Mouse (Mus musculus) myocyte (in vitro differentiated cells): ENCODE data around the gene Papss2. TPM values are rescaled to one million over a fixed set of nuclear protein-coding genes. Genes with fewer than 3 reads are reported as not detected.

Experiments
- H3K27me3 ChIP-seq: one replicate; pipeline ENCODE4 v1.6.1; 2011; ENCODE audit not compliant: control insufficient read depth, insufficient read depth, insufficient read length
- H3K36me3 ChIP-seq: one replicate; pipeline ENCODE4 v1.6.1; 2011; ENCODE audit not compliant: control insufficient read depth, insufficient read depth
- H3K4me2 ChIP-seq: one replicate; pipeline ENCODE4 v1.6.1; 2011; ENCODE audit warnings: low read depth, control low read depth
- H3K4me3 ChIP-seq: one replicate; pipeline ENCODE4 v1.5.1; 2011; ENCODE audit warnings: mild to moderate bottlenecking, control low read depth, moderate library complexity
- H3K79me2 ChIP-seq: one replicate; pipeline ENCODE4 v1.6.1; 2011; ENCODE audit not compliant: control insufficient read depth, insufficient read depth
- H3ac ChIP-seq: one replicate; pipeline ENCODE4 v1.6.1; 2011; ENCODE audit not compliant: control insufficient read depth, insufficient read length
- CEBPB ChIP-seq: IDR thresholded peaks from 2 replicates; pipeline ENCODE4 v1.6.1; 2011; ENCODE audit warnings: mild to moderate bottlenecking, moderate library complexity; ENCODE audit not compliant: poor library complexity, insufficient read depth, severe bottlenecking
- E2F4 ChIP-seq: IDR thresholded peaks from one replicate; pipeline ENCODE4 v1.6.1; 2011; ENCODE audit warnings: mild to moderate bottlenecking, control low read depth, moderate library complexity; ENCODE audit not compliant: insufficient read depth
- MAX ChIP-seq: IDR thresholded peaks from one replicate; pipeline ENCODE4 v1.6.1; 2011; ENCODE audit warnings: low read depth, mild to moderate bottlenecking, control low read depth
- MYOD1 ChIP-seq, 3 experiments: IDR thresholded peaks; one replicate each; pipeline ENCODE4 v1.6.1; 2011; ENCODE audit warnings: control low read depth in 2 of 3, low read depth in 2 of 3, mild to moderate bottlenecking in 2 of 3, moderate library complexity in 1 of 3; ENCODE audit not compliant: insufficient read length in 2 of 3, control insufficient read depth in 1 of 3
- MYOG ChIP-seq, 3 experiments: IDR thresholded peaks; one replicate each; pipeline ENCODE4 v1.6.1; 2011; ENCODE audit warnings: control low read depth in 2 of 3, low read depth in 2 of 3, mild to moderate bottlenecking in 2 of 3; ENCODE audit not compliant: insufficient read length in 2 of 3, control insufficient read depth in 1 of 3, insufficient read depth in 1 of 3
- POLR2A ChIP-seq: IDR thresholded peaks from one replicate; pipeline ENCODE4 v1.6.1; 2011; ENCODE audit warnings: low read depth, mild to moderate bottlenecking, control low read depth, moderate library complexity; ENCODE audit not compliant: insufficient read length
- POLR2AphosphoS2 ChIP-seq: IDR thresholded peaks from one replicate; pipeline ENCODE4 v1.6.1; 2011; ENCODE audit warnings: low read depth, control low read depth; ENCODE audit not compliant: insufficient read length
- REST ChIP-seq: IDR thresholded peaks from one replicate; pipeline ENCODE4 v1.6.1; 2011; ENCODE audit warnings: mild to moderate bottlenecking, control low read depth, moderate library complexity; ENCODE audit not compliant: insufficient read depth, insufficient read length
- SRF ChIP-seq: IDR thresholded peaks from one replicate; pipeline ENCODE4 v1.6.1; 2011; ENCODE audit warnings: low read depth; ENCODE audit not compliant: control insufficient read depth, insufficient read length
- TCF12 ChIP-seq: IDR thresholded peaks from one replicate; pipeline ENCODE4 v1.6.1; 2011; ENCODE audit warnings: mild to moderate bottlenecking, control low read depth; ENCODE audit not compliant: poor library complexity, insufficient read depth, severe bottlenecking
- TCF3 ChIP-seq: IDR thresholded peaks from one replicate; pipeline ENCODE4 v1.6.1; 2011; ENCODE audit warnings: low read depth, control low read depth; ENCODE audit not compliant: insufficient read length
- USF1 ChIP-seq: IDR thresholded peaks from one replicate; pipeline ENCODE4 v1.6.1; 2011; ENCODE audit warnings: low read depth, mild to moderate bottlenecking, control low read depth, moderate library complexity
- polyA plus RNA-seq: library from polyadenylated mRNA; unstranded; fragments of >200 nt; fragmentation: generic; extraction: Trizol; gene quantifications from one replicate; pipeline ENCODE4 v1.2.1, GENCODE M21; 2012; ENCODE audit warnings: missing spikeins

Papss2 gene
- polyA plus RNA-seq, 1 experiment, result 0.47 TPM

DNA sequence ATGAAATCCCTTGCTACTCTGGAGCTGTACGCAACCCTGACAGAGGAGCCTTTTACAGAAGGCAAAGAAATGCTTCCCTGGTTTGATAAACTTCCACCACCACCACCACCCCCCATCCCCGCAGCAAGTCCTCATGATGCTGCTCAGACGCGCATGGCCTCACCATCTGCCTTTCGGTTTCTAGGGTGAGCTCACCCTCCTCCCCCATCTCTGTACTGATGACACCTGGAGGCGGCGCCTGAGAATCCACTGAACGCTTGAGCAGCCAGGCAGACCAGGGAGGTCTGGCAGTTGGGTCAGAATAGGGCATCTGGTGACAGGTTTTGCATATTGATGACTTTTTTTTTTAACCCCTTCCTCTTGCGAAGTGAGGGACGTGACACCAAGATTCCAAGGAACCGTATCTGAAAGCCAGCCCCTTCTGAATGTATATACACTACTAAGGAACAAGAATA, 117.0 kb downstream of the Papss2 start:
- H3K27me3 ChIP-seq, result no peaks in the 10 kb centered on the region
- H3K79me2 ChIP-seq, result peaks cover 41% of the 10 kb centered on the region
- peaks cover 4% of the 10 kb centered on the region for H3K36me3 ChIP-seq
- peak overlapping the region; percentile 85 for H3K4me3 ChIP-seq
- peak overlapping the region; percentile 91 for H3K4me2 ChIP-seq
- TF ChIP-seq REST (no peak), POLR2A (no peak), TCF3 (no peak), MAX (no peak), SRF (no peak), MYOD1 (IDR thresholded peaks at IDR 0.05; ENCODE audit: control insufficient read depth in 1 of 3, insufficient read length in 2 of 3, low read depth in 2 of 3) (no peak), CEBPB (no peak), E2F4 (no peak)
- peak overlapping the region; percentile 13 for H3ac ChIP-seq

DNA sequence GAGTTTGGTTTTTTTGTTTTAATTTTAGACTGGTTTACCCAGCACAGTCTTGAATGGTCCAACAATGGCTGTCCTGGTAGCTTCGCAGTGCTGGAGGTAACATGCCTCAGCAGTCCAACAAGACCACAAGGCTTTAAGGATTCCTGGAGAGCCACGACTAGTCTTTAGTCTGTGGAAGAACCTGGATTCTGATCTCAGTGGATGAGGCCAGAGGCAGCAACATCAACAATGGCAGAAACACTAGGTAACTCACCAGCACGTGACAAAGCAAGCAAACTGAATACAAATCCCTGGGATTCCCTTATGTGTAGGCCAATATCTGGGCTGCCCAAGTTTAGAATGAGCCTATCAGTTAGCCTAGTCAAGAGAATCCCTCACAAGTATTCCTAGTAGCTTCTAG, 117.9 kb downstream of the Papss2 start:
- no peak overlapping the region for H3K4me2 ChIP-seq
- no peak overlapping the region for H3ac ChIP-seq
- no peak overlapping the region for H3K4me3 ChIP-seq
- H3K79me2 ChIP-seq, result peaks cover 33% of the 10 kb centered on the region
- H3K36me3 ChIP-seq, result peaks cover 4% of the 10 kb centered on the region
- H3K27me3 ChIP-seq, result no peaks in the 10 kb centered on the region
- TF ChIP-seq TCF12, result no peak
- TF ChIP-seq REST, result no peak
- TF ChIP-seq USF1, result no peak
- no peak for TF ChIP-seq TCF3
- no peak for TF ChIP-seq SRF
- TF ChIP-seq POLR2AphosphoS2, result no peak
- no peak for TF ChIP-seq POLR2A
- no peak for TF ChIP-seq MAX
- TF ChIP-seq MYOD1 (IDR thresholded peaks at IDR 0.05; ENCODE audit: control insufficient read depth in 1 of 3, insufficient read length in 2 of 3, low read depth in 2 of 3), result no peak
- TF ChIP-seq E2F4, result no peak
- no peak for TF ChIP-seq CEBPB
- TF ChIP-seq MYOG (IDR thresholded peaks at IDR 0.05; ENCODE audit: control insufficient read depth in 1 of 3, insufficient read depth in 1 of 3, insufficient read length in 2 of 3, low read depth in 2 of 3), result no peak

DNA sequence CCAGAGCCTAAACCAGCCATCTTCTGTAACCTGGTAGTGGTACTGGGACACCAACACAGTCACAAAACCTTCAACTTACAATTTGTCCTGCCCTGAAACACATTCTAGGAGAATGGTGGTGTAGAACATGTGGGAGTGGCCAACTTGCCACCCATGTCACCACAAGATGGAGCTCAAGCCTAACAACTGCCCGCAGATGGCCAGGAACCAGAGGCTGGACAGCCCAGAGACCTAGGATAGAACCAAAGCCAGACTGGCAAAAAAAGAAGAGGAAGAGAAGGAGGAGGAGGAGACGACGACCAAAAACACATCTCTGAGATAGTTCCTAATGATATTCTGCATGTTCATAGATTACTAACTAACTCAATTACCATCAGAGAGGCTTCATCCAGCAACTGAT, 119.6 kb downstream of the Papss2 start:
- Histone ChIP-seq H3ac (no peak overlapping the region), H3K4me2 (no peak overlapping the region), H3K79me2 (peaks cover 17% of the 10 kb centered on the region), H3K4me3 (no peak overlapping the region), H3K27me3 (no peaks in the 10 kb centered on the region), H3K36me3 (no peaks in the 10 kb centered on the region)
- no peak for TF ChIP-seq USF1
- no peak for TF ChIP-seq TCF12
- no peak for TF ChIP-seq SRF
- TF ChIP-seq CEBPB, result no peak
- no peak for TF ChIP-seq MYOD1 (IDR thresholded peaks at IDR 0.05; ENCODE audit: control insufficient read depth in 1 of 3, insufficient read length in 2 of 3, low read depth in 2 of 3)
- TF ChIP-seq POLR2AphosphoS2, result no peak

DNA sequence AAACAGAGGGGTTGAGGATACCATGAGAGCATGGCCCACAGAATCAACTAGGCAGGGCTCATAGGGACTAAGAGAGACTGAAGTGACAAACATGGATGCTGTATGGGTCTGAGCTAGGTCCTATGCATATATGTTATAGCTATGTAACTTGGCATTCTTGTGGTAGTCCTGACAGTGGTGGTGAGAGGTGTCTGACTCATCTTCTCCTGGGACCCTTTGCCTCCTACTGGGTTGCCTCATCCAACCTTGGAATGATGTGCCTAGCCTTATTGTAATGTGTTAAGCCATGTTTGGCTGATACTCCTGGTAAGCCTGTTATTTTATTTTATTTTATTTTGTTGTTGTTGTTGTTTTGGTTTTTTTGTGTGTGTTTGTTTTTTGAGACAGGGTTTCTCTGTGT, 120.1 kb downstream of the Papss2 start:
- TF ChIP-seq POLR2A, result no peak
- no peak for TF ChIP-seq MYOD1 (IDR thresholded peaks at IDR 0.05; ENCODE audit: control insufficient read depth in 1 of 3, insufficient read length in 2 of 3, low read depth in 2 of 3)
- TF ChIP-seq POLR2AphosphoS2, result no peak
- no peak for TF ChIP-seq TCF3
- no peak for TF ChIP-seq SRF
- no peak for TF ChIP-seq E2F4
- TF ChIP-seq MAX, result no peak
- no peak for TF ChIP-seq CEBPB
- H3ac ChIP-seq, result no peak overlapping the region

More for the DNA sequence above, 120.1 kb downstream of the Papss2 start:
- Histone ChIP-seq H3K79me2 (peaks cover 12% of the 10 kb centered on the region), H3K4me3 (no peak overlapping the region), H3K4me2 (no peak overlapping the region), H3K36me3 (no peaks in the 10 kb centered on the region), H3K27me3 (no peaks in the 10 kb centered on the region)

Other genes starting within 250 kb of the Papss2 start
- gene Sgms1, start 206.1 kb upstream of the Papss2 start, polyA plus RNA-seq, result 8.5 TPM
- 91.2 TPM for gene Rpl9-ps6, start 129.2 kb upstream of the Papss2 start, polyA plus RNA-seq
- 22.9 TPM for gene Minpp1, start 110.0 kb upstream of the Papss2 start, polyA plus RNA-seq
- 14.8 TPM for gene Atad1, start 144.0 kb downstream of the Papss2 start, polyA plus RNA-seq
- 8.9 TPM for gene Pten, start 161.7 kb downstream of the Papss2 start, polyA plus RNA-seq